Mouse (Mus musculus) spleen, postnatal 4 days (tissue): Measurements from ENCODE around the gene Abcb5.

ENCODE experiments used
- DNase-seq, 2 experiments: peaks; one replicate each; pipeline ENCODE4 v3.0.0; 2022; ENCODE audit warnings: low spot score in 2 of 2

Abcb5 gene

GRCm38 (mm10) chr12:118848496-118849202 lies 117.6 kb downstream of the Abcb5 start:
- no peak for DNase-seq

- no peak for DNase-seq
These were observed 118.2 kb downstream of the Abcb5 start for GRCm38 (mm10) chr12:118847861-118848495.

DNA sequence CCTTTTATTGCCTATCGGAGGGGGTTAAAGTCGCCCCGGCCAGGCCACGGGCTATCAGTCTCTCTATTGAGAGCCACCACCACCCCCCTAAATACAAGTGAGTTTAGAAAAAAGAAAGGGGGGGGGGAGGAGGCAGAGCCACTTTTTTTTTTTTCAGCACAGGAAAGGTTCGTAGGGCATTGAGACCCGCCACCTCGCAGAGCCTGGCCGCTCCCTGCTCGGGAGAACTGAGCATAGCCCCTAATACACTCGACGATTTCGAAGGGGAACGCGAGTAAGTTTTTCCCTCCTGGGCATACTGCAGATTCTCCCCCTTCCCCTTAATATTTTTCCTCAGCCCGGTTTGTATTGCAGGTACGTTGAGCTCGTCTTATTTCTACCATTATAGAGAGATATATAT lies 118.8 kb downstream of the Abcb5 start:
- DNase-seq = no peak

DNA sequence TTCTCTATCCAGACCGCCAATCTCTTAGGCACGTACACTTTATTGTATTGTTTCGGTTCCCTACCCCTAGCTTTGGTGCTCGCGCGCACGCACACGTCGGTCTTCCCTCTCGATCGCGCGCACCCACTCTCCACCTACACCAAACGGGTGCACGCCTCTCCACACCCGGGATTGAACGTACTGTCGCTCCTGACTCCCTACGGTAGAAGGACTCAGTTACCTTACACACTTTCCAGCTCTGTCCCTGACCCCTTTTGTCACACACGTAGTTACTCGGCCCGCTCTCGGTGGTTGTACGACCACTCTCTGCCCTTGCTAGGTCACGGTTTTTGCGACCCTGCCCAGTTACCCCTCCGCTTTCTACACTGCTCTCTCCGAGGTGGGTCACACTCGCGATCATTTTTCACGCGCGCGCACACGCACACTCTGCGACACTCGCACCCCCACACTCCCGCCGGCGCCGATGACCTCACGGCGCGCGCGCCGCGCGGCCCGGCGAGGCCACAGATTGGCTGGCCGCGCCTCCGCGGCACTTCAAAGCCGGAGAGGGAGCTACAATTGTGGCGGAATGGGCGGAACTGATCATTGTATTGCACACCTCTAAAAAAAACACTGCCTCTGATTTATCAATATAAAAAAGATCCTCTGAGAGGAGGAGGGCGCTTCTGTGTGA lies 119.4 kb downstream of the Abcb5 start:
- DNase-seq = no peak

GRCm38 (mm10) chr12:118846221-118846620 lies 120.0 kb downstream of the Abcb5 start, which contains the start of gene Sp8:
TSS of gene Sp8 (plus strand) at chr12:118846329.
- no peak for DNase-seq

DNA sequence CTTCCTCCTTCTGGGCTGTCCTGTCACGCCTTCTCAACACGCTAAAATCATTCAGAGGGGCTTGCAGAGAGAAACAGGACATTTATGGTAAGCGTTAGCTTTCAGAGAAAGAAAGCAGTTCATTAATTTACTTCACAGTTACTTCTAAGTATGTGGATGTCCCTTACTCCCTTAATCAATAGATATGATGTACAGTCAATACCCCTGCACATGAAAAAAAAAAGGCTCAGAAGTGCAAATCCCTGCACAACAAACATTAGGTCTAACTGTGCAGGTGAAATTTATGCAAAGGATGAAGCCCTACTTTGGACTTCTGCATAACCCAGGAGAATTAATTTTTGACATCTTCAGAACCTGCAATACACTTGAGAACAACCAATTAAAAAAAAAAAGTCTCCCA lies 120.9 kb downstream of the Abcb5 start:
- no peak for DNase-seq

GRCm38 (mm10) chr12:118844841-118845240 lies 121.4 kb downstream of the Abcb5 start:
- no peak for DNase-seq

- no peak for DNase-seq
These were observed 122.1 kb downstream of the Abcb5 start for GRCm38 (mm10) chr12:118844111-118844510.

DNA sequence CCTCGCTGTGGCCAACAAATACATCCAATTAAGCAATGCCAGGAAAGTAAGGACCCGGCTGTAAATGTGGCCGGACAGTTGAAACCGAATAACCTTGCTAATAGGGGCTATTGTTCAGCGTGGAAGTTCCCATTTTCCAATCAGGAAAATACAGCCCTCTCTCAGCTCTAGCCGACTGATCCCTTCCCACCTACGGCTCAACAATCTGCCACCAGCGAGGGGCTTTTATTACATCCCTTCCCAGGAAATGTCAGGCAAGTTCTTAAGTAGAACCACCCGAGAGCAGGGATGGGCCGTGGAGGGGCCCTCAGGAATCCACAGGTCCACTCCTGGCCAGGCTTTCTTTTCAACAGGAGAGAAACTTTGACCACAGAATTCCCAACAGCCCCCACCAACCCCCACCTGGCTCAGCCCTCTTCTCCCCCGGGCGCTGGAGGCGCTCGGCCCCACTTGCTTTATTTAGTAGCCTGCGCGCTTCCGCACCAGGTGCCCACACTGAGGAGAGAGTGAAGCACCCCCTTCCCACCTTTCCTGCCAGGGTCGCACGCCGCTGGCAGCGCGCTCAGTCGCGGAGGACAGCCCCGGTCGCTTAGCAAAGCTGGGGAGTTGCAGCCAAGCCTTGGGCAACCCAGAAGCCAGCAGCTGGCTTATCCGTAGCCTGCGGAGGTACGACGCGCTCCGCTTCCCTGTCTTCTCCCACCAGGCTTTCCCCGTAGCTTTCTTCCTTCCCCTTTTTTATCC lies 123.4 kb downstream of the Abcb5 start:
- DNase-seq = no peak

GRCm38 (mm10) chr12:118841971-118842550 lies 124.2 kb downstream of the Abcb5 start:
- DNase-seq = no peak

GRCm38 (mm10) chr12:118841381-118841922 lies 124.8 kb downstream of the Abcb5 start:
- no peak for DNase-seq

- DNase-seq = no peak
These were observed 125.4 kb downstream of the Abcb5 start for GRCm38 (mm10) chr12:118840861-118841260.

GRCm38 (mm10) chr12:118840301-118840700 lies 125.9 kb downstream of the Abcb5 start:
- DNase-seq = no peak

- DNase-seq = no peak
These were observed 126.8 kb downstream of the Abcb5 start for GRCm38 (mm10) chr12:118839398-118839797.

DNA sequence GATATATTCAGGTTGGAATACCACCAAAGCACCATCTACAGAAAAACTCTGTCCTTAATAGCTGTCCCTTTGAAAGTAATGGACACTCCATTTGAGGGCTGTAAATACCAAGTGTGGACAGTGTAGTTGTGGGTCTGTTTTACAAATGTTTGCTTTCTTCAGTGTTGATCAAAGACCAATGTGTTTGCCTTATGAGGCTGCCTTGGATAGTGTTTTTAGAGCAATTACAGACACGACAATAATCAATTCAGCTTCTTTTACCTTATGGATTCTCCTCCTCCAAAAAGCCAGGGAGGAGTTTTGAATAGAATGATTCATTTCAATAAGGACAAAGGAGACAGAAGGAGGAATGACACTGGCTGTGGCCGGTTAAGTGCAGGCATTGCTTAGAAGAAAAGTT lies 128.0 kb downstream of the Abcb5 start:
- no peak for DNase-seq

GRCm38 (mm10) chr12:118837361-118837760 lies 128.9 kb downstream of the Abcb5 start:
- DNase-seq = no peak

- no peak for DNase-seq
These were observed 129.5 kb downstream of the Abcb5 start for GRCm38 (mm10) chr12:118836411-118837341.

GRCm38 (mm10) chr12:118829881-118830280 lies 136.3 kb downstream of the Abcb5 start:
- no peak for DNase-seq
